Mouse (Mus musculus) embryonic stem cell, embryonic (primary cell): ENCODE measurements around the gene Clmn.

Experiments used
- CTCF ChIA-PET, 4 experiments: fragments of 300-600 bp in 2 of 4; fragments of 350-600 bp in 2 of 4; sonication (Branson Sonifier 250); formaldehyde crosslinking; loops; one replicate each; lab custom pipeline; 2022; ENCODE audit warnings: inconsistent platforms in 2 of 4; lab: Charles Lee
- POLR2A ChIA-PET, 4 experiments: fragments of 300-600 bp in 2 of 4; fragments of 350-600 bp in 2 of 4; sonication (Branson Sonifier 250); formaldehyde crosslinking; loops; one replicate each; lab custom pipeline; 2022; ENCODE audit warnings: antibody characterized with exemption in 4 of 4, inconsistent platforms in 1 of 4; lab: Charles Lee

The Clmn gene

GRCm38 (mm10) chr12:104892245-104892644 lies 27.4 kb upstream of the Clmn start:
- ChIA-PET CTCF (interaction anchor here in 1 of 4 experiments (0.7 kb wide), 1 partner anchor 95 kb away, joined by 3 read pairs; no protein-coding TSS in a partner anchor), POLR2A (interaction anchor here in 3 of 4 experiments (0.7 to 1.6 kb wide), 4 partner anchors 11 to 369 kb away, joined by 3 to 5 read pairs (median 5); no protein-coding TSS in a partner anchor)

GRCm38 (mm10) chr12:104890066-104890465 lies 25.2 kb upstream of the Clmn start:
- CTCF ChIA-PET = no interaction called here

GRCm38 (mm10) chr12:104886104-104886503 lies 21.2 kb upstream of the Clmn start:
- ChIA-PET CTCF (interaction anchor here in 1 of 4 experiments (0.7 kb wide), 1 partner anchor 101 kb away, joined by 3 read pairs; no protein-coding TSS in a partner anchor), POLR2A (interaction anchor here in 2 of 4 experiments (0.8 to 2.1 kb wide), 5 partner anchors 11 to 34 kb away, joined by 3 to 13 read pairs (median 3); no protein-coding TSS in a partner anchor)

More at GRCm38 (mm10) chr12:104890066-104890465, 25.2 kb upstream of the Clmn start:
- POLR2A ChIA-PET = interaction anchor here in 2 of 4 experiments (0.6 to 0.7 kb wide), 2 partner anchors 8 to 1686 kb away, joined by 3 read pairs; no protein-coding TSS in a partner anchor

- ChIA-PET POLR2A (interaction anchor here in 2 of 4 experiments (1.2 to 2.9 kb wide), 6 partner anchors 11 to 19 kb away, joined by 3 to 15 read pairs (median 6); no protein-coding TSS in a partner anchor), CTCF (interaction anchor here in 1 of 4 experiments (1.5 kb wide), 1 partner anchor 57 kb away, joined by 4 read pairs; no protein-coding TSS in a partner anchor)
Observed at GRCm38 (mm10) chr12:104882533-104882932, 17.7 kb upstream of the Clmn start.

GRCm38 (mm10) chr12:104882061-104882460 lies 17.2 kb upstream of the Clmn start:
- ChIA-PET CTCF (interaction anchor here in 3 of 4 experiments (0.6 to 1.5 kb wide), 4 partner anchors 10 to 58 kb away, joined by 3 to 14 read pairs (median 4); no protein-coding TSS in a partner anchor), POLR2A (interaction anchor here in 2 of 4 experiments (0.6 to 2.9 kb wide), 8 partner anchors 8 to 19 kb away, joined by 3 to 15 read pairs (median 4); no protein-coding TSS in a partner anchor)

GRCm38 (mm10) chr12:104881518-104882060 lies 16.7 kb upstream of the Clmn start:
- ChIA-PET POLR2A (interaction anchor here in 2 of 4 experiments (0.6 to 2.9 kb wide), 10 partner anchors 8 to 30 kb away, joined by 3 to 15 read pairs (median 3); partner anchors contain the start of gene Clmn (in 1 of the 2)), CTCF (interaction anchor here in 3 of 4 experiments (0.6 to 1.5 kb wide), 4 partner anchors 9 to 58 kb away, joined by 3 to 14 read pairs (median 4); no protein-coding TSS in a partner anchor)

- POLR2A ChIA-PET = interaction anchor here (0.5 to 2.9 kb wide), 10 partner anchors 11 to 317 kb away, joined by 3 to 15 read pairs (median 4); partner anchors contain the start of gene Clmn (in 3 of the 4)
- CTCF ChIA-PET = interaction anchor here in 2 of 4 experiments (0.6 to 0.9 kb wide), 3 partner anchors 19 to 41 kb away, joined by 3 read pairs; no protein-coding TSS in a partner anchor
Observed at GRCm38 (mm10) chr12:104880367-104880766, 15.5 kb upstream of the Clmn start.

- ChIA-PET CTCF (interaction anchor here in 3 of 4 experiments (0.5 to 1.0 kb wide), 4 partner anchors 19 to 440 kb away, joined by 3 to 4 read pairs (median 3); no protein-coding TSS in a partner anchor), POLR2A (interaction anchor here in 3 of 4 experiments (0.5 to 2.7 kb wide), 9 partner anchors 10 to 109 kb away, joined by 3 to 11 read pairs (median 4); partner anchors contain the start of gene Clmn (in 2 of the 3))
Observed at GRCm38 (mm10) chr12:104879577-104879989, 14.7 kb upstream of the Clmn start.

- POLR2A ChIA-PET = interaction anchor here in 2 of 4 experiments (0.5 to 1.3 kb wide), 2 partner anchors 21 to 297 kb away, joined by 3 to 5 read pairs; no protein-coding TSS in a partner anchor
Observed at GRCm38 (mm10) chr12:104876053-104876452, 11.2 kb upstream of the Clmn start.

GRCm38 (mm10) chr12:104871987-104872386 lies 7.1 kb upstream of the Clmn start:
- CTCF ChIA-PET = interaction anchor here in 1 of 4 experiments (0.8 to 0.9 kb wide), 2 partner anchors 10 to 68 kb away, joined by 3 read pairs; no protein-coding TSS in a partner anchor

More at GRCm38 (mm10) chr12:104876053-104876452, 11.2 kb upstream of the Clmn start:
- CTCF ChIA-PET = no interaction called here

GRCm38 (mm10) chr12:104869737-104870136 lies 4.9 kb upstream of the Clmn start:
- CTCF ChIA-PET = interaction anchor here in 1 of 4 experiments (0.7 kb wide), 1 partner anchor 12 kb away, joined by 14 read pairs; no protein-coding TSS in a partner anchor
- POLR2A ChIA-PET = interaction anchor here in 2 of 4 experiments (0.9 to 1.4 kb wide), 2 partner anchors 10 to 27 kb away, joined by 3 read pairs; no protein-coding TSS in a partner anchor

More at GRCm38 (mm10) chr12:104871987-104872386, 7.1 kb upstream of the Clmn start:
- POLR2A ChIA-PET = interaction anchor here in 2 of 4 experiments (1.1 to 2.2 kb wide), 3 partner anchors 11 to 31 kb away, joined by 3 to 6 read pairs (median 4); no protein-coding TSS in a partner anchor

- ChIA-PET CTCF (no interaction called here), POLR2A (interaction anchor here in 2 of 4 experiments (0.6 to 1.0 kb wide), 2 partner anchors 16 to 121 kb away, joined by 3 to 4 read pairs; no protein-coding TSS in a partner anchor)
Observed at GRCm38 (mm10) chr12:104868430-104868829, 3.6 kb upstream of the Clmn start.

- ChIA-PET CTCF (no interaction called here), POLR2A (interaction anchor here in 1 of 4 experiments (0.6 kb wide), 1 partner anchor 218 kb away, joined by 3 read pairs; no protein-coding TSS in a partner anchor)
Observed at GRCm38 (mm10) chr12:104867851-104868250, 3.0 kb upstream of the Clmn start.

GRCm38 (mm10) chr12:104865166-104865535 lies 275 bp upstream of the Clmn start:
- ChIA-PET POLR2A (interaction anchor here (0.6 to 2.8 kb wide), 19 partner anchors 8 to 73 kb away, joined by 3 to 15 read pairs (median 4); no protein-coding TSS in a partner anchor), CTCF (interaction anchor here in 2 of 4 experiments (0.6 to 1.4 kb wide), 4 partner anchors 13 to 1128 kb away, joined by 3 to 6 read pairs (median 4); no protein-coding TSS in a partner anchor)

- ChIA-PET CTCF (interaction anchor here (0.6 to 1.4 kb wide), 6 partner anchors 12 to 72 kb away, joined by 3 to 10 read pairs (median 3); no protein-coding TSS in a partner anchor), POLR2A (interaction anchor here (0.6 to 2.8 kb wide), 23 partner anchors 9 to 885 kb away, joined by 3 to 15 read pairs (median 4); no protein-coding TSS in a partner anchor)
Observed at GRCm38 (mm10) chr12:104863653-104864052, 1.2 kb downstream of the Clmn start.

- POLR2A ChIA-PET = interaction anchor here in 2 of 4 experiments (0.5 to 1.4 kb wide), 2 partner anchors 42 to 56 kb away, joined by 3 to 5 read pairs; no protein-coding TSS in a partner anchor
Observed at GRCm38 (mm10) chr12:104859140-104859539, 5.7 kb downstream of the Clmn start.

GRCm38 (mm10) chr12:104858732-104859131 lies 6.1 kb downstream of the Clmn start:
- CTCF ChIA-PET = no interaction called here

More at GRCm38 (mm10) chr12:104859140-104859539, 5.7 kb downstream of the Clmn start:
- CTCF ChIA-PET = interaction anchor here in 2 of 4 experiments (0.5 to 0.7 kb wide), 3 partner anchors 19 to 92 kb away, joined by 3 read pairs; no protein-coding TSS in a partner anchor

More at GRCm38 (mm10) chr12:104858732-104859131, 6.1 kb downstream of the Clmn start:
- POLR2A ChIA-PET = no interaction called here
